Mouse (Mus musculus): ENCODE data around the gene Nkain1. TPM values are rescaled to one million over a fixed set of nuclear protein-coding genes. Genes with fewer than 3 reads are reported as not detected.

Nkain1 gene
- polyA plus RNA-seq, 1 experiment = not detected

DNA sequence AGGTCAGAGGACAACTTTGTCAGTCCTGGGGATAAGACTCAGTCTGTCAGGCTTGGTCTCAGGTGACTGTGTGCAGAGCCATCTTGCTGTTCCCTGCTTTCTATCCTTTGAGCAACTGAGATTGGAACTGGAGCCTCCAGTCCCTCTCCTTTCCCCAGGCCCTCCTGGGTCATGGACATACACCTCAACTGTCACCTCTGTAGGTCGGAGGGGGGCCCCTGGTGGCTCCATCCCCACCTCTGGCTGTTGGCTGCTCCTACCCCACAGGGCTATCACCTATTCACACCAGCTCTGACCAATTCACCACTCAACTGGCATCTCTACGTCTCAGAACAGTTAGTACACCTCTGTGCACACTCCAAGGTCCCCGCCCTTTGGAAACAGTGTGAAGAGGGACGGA is 33.1 kb downstream of the Nkain1 start:
- peaks cover 2% of the 10 kb centered on the region for H3K9me3 ChIP-seq (ENCODE audit: control insufficient read depth, low read length)
- H3K27me3 ChIP-seq (ENCODE audit: control insufficient read depth) = no peaks in the 10 kb centered on the region
- no peaks in the 10 kb centered on the region for H3K4me1 ChIP-seq (ENCODE audit: control insufficient read depth)
- no peak overlapping the region for H3K4me3 ChIP-seq (replicated peaks)
- no peak for TF ChIP-seq GATA1 (IDR thresholded peaks at IDR 0.05; ENCODE audit: low read length)
- TF ChIP-seq TAL1 (IDR thresholded peaks at IDR 0.05; ENCODE audit: low read length) = no peak
- no peaks in the 10 kb centered on the region for H3K36me3 ChIP-seq (ENCODE audit: control insufficient read depth)

DNA sequence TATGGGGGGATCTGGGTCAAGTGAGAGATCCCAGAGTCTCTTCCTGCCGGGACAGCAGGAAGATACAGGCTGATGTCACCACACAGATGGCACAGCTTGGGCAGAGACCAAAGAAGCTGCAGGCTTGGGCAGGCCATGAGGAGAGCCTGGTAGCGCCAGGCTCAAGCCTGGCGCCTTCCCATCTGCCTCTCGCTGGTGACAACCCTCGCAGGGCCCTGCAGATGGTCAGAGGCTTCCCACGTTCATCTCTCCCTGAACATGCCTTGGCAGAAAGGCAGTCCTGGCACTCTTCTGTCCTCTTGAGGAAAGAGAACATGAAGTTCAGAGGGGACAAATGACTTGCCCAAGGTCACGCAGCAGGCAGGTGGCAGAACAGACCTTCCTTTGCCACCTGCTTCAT is 34.3 kb downstream of the Nkain1 start:
- TF ChIP-seq GATA1 (IDR thresholded peaks at IDR 0.05; ENCODE audit: low read length) (no peak), TAL1 (IDR thresholded peaks at IDR 0.05; ENCODE audit: low read length) (no peak)
- H3K4me1 ChIP-seq (ENCODE audit: control insufficient read depth) = no peaks in the 10 kb centered on the region
- no peaks in the 10 kb centered on the region for H3K36me3 ChIP-seq (ENCODE audit: control insufficient read depth)
- peaks cover 7% of the 10 kb centered on the region for H3K9me3 ChIP-seq (ENCODE audit: control insufficient read depth, low read length)
- no peaks in the 10 kb centered on the region for H3K27me3 ChIP-seq (ENCODE audit: control insufficient read depth)
- H3K4me3 ChIP-seq (replicated peaks) = no peak overlapping the region

DNA sequence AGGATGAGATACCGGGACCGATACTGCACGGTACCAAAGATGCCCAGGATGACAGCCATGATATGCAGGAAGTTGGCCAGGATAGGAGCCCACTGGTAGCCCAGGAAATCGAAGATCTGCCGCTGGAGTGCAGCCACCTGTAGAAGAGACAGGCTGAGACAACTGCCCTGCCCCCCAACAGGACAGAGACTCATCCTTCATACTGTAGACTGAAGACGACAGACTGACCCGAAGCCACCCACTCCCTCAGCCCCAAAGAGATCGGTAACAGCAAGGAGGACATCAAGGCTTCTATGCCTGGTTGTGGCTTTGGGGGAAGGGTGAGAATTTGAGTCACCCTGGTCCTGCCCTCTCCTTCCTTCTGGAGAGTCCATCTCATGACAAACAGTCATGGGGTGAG is 34.9 kb downstream of the Nkain1 start:
- H3K9me3 ChIP-seq (ENCODE audit: control insufficient read depth, low read length) = peaks cover 7% of the 10 kb centered on the region
- no peak overlapping the region for H3K4me3 ChIP-seq (replicated peaks)
- no peaks in the 10 kb centered on the region for H3K4me1 ChIP-seq (ENCODE audit: control insufficient read depth)
- H3K36me3 ChIP-seq (ENCODE audit: control insufficient read depth) = no peaks in the 10 kb centered on the region
- no peak for TF ChIP-seq TAL1 (IDR thresholded peaks at IDR 0.05; ENCODE audit: low read length)
- TF ChIP-seq GATA1 (IDR thresholded peaks at IDR 0.05; ENCODE audit: low read length) = no peak
- H3K27me3 ChIP-seq (ENCODE audit: control insufficient read depth) = no peaks in the 10 kb centered on the region

DNA sequence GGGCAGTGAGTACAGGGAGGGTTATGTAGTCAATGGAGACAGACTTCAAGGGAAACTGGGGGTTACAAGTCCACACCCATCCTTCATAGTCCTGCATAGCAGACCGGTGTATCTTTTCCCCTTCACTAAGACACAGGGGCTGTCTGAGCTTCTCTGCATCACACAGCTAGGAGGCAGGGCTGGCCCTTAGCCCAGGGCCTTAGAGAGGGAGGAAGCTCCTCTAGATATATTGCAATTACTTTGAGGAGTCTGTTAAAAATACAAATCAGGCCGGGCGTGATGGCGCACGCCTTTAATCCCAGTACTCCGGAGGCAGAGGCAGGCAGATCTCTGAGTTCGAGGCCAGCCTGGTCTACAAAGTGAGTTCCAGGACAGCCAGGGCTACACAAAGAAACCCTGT is 36.6 kb downstream of the Nkain1 start:
- Histone ChIP-seq H3K4me1 (ENCODE audit: control insufficient read depth) (no peaks in the 10 kb centered on the region), H3K27me3 (ENCODE audit: control insufficient read depth) (no peaks in the 10 kb centered on the region; the same call in 1 of the 2 replicates), H3K4me3 (replicated peaks) (no peak overlapping the region), H3K36me3 (ENCODE audit: control insufficient read depth) (no peaks in the 10 kb centered on the region), H3K9me3 (ENCODE audit: control insufficient read depth, low read length) (peaks cover 7% of the 10 kb centered on the region)
- no peak for TF ChIP-seq GATA1 (IDR thresholded peaks at IDR 0.05; ENCODE audit: low read length)
- TF ChIP-seq TAL1 (IDR thresholded peaks at IDR 0.05; ENCODE audit: low read length) = no peak

DNA sequence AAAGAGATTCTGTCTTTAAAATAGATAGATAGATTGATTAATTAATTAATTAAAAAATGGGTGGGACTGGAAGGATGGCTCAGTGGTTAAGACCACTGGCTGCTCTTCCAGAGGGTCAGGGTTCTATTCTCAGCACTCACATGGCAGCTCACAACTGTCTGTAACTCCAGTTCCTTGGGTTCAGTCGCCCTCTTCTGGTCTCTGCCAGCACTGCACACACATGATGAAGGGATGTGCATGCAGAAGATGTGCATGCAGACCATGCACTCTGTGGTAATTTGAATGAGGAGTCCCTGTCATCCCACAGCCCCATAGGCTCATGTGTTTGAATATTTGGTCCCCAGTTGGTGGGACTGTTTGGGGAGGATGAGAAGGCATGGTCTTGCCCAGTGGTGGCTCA is 38.2 kb downstream of the Nkain1 start:
- no peaks in the 10 kb centered on the region; the same call in 1 of the 2 replicates for H3K27me3 ChIP-seq (ENCODE audit: control insufficient read depth)
- H3K9me3 ChIP-seq (ENCODE audit: control insufficient read depth, low read length) = peaks cover 7% of the 10 kb centered on the region
- no peaks in the 10 kb centered on the region for H3K36me3 ChIP-seq (ENCODE audit: control insufficient read depth)
- H3K4me3 ChIP-seq (replicated peaks) = no peak overlapping the region
- TF ChIP-seq GATA1 (IDR thresholded peaks at IDR 0.05; ENCODE audit: low read length) (no peak), TAL1 (IDR thresholded peaks at IDR 0.05; ENCODE audit: low read length) (no peak)
- peaks cover 11% of the 10 kb centered on the region for H3K4me1 ChIP-seq (ENCODE audit: control insufficient read depth)

DNA sequence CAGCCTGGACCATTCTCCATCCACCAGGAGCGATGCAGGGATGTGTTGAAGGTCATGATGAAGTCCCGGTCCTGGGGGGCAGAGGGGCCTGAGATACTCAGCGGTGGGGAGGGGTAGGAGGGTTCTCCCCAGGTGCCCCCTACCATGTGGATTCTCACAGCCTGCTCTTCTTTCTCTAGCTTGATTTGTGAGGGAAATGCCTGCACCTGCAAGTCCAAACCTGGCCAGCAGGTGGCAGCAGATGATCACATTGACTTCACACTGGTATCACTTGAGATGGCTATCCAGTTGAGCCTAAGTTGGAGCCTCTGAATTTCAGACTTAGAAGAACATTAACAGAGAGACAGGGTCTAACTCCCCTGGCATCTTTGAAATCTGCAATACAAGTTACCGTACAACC is 40.0 kb downstream of the Nkain1 start:
- Histone ChIP-seq H3K9me3 (ENCODE audit: control insufficient read depth, low read length) (peaks cover 7% of the 10 kb centered on the region), H3K27me3 (ENCODE audit: control insufficient read depth) (peaks cover 5% of the 10 kb centered on the region), H3K4me3 (replicated peaks) (no peak overlapping the region), H3K4me1 (ENCODE audit: control insufficient read depth) (peaks cover 12% of the 10 kb centered on the region), H3K36me3 (ENCODE audit: control insufficient read depth) (no peaks in the 10 kb centered on the region)
- no peak for TF ChIP-seq TAL1 (IDR thresholded peaks at IDR 0.05; ENCODE audit: low read length)
- no peak for TF ChIP-seq GATA1 (IDR thresholded peaks at IDR 0.05; ENCODE audit: low read length)

DNA sequence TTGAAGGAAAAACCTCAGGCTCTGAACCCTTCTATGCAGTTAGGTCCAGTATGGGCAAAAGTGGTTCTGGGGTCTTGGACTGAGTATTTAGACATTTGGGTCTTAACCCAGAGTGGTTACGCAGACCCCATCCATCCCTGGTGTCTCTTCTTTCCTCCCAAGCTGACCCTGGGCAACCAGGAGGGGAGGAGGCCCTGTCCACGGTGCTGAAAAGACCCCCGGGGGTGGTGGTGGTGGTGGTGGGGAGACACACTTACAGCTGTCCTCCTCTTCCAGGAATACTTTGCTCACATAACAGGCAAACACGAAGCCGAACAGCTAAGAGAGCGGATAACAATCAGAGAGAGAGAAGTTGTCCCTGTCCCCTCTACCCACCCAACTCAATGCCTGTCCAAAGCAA is 41.6 kb downstream of the Nkain1 start:
- no peak for TF ChIP-seq TAL1 (IDR thresholded peaks at IDR 0.05; ENCODE audit: low read length)
- Histone ChIP-seq H3K4me1 (ENCODE audit: control insufficient read depth) (peaks cover 12% of the 10 kb centered on the region), H3K4me3 (replicated peaks) (no peak overlapping the region), H3K9me3 (ENCODE audit: control insufficient read depth, low read length) (peaks cover 7% of the 10 kb centered on the region), H3K36me3 (ENCODE audit: control insufficient read depth) (no peaks in the 10 kb centered on the region), H3K27me3 (ENCODE audit: control insufficient read depth) (peaks cover 6% of the 10 kb centered on the region)

DNA sequence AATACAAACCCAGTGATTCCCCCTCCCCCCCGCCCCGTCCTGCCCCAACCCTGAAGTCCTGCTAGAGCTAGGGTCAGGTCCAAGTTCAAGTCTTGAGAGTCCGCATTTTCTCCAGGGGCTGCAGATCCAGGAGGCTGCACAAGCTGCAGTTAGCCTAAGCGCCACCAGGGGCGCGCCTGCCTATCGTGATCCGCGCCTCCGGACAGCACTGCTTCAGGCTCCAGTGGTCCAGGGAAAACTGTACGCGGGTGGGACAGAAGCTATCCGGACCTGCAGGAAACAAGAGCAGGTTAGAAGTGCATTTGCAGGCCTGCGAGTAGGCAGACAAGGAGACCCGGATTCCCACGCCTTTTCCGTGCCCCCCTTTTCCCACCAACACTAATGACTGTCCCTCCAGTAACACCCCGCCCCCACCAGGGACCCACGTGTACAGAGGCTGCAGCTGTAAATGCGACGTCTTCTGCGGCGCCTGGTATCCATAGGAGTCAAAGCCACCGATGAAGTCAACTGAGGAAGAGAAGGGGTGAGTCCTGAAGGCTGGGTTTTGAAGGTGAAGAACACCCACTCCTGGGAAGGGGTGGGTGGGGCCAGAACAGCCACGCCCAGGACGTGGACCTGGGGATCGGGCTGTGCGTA is 42.2 kb downstream of the Nkain1 start:
- Histone ChIP-seq H3K36me3 (ENCODE audit: control insufficient read depth) (no peaks in the 10 kb centered on the region), H3K4me1 (ENCODE audit: control insufficient read depth) (peaks cover 12% of the 10 kb centered on the region), H3K9me3 (ENCODE audit: control insufficient read depth, low read length) (peaks cover 7% of the 10 kb centered on the region), H3K27me3 (ENCODE audit: control insufficient read depth) (peaks cover 12% of the 10 kb centered on the region), H3K4me3 (replicated peaks) (peak overlapping the region; percentile 24)
- TF ChIP-seq GATA1 (IDR thresholded peaks at IDR 0.05; ENCODE audit: low read length) (no peak), TAL1 (IDR thresholded peaks at IDR 0.05; ENCODE audit: low read length) (no peak)

DNA sequence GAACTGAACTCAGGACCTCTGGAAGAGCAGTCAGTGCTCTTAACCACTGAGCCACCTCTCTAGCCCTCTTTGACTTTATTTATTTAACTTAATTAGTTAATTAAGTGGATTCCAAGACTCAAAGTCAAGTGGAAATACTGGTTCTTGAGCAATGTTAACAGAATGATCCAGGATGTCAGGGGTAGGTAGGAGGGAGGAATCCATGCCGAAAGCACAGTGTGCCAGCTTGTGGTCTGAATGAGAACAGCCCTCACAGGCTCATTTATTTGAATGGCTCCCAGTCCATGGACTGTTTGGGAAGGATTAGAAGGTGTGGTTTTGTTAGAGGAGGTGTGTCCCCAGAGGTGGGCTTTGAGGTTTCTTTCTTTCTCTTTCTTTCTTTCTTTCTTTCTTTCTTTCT is 46.2 kb downstream of the Nkain1 start:
- Histone ChIP-seq H3K36me3 (ENCODE audit: control insufficient read depth) (no peaks in the 10 kb centered on the region), H3K4me3 (replicated peaks) (no peak overlapping the region), H3K9me3 (ENCODE audit: control insufficient read depth, low read length) (no peaks in the 10 kb centered on the region; the same call in 1 of the 2 replicates), H3K4me1 (ENCODE audit: control insufficient read depth) (peaks cover 12% of the 10 kb centered on the region), H3K27me3 (ENCODE audit: control insufficient read depth) (peaks cover 32% of the 10 kb centered on the region)
- TF ChIP-seq TAL1 (IDR thresholded peaks at IDR 0.05; ENCODE audit: low read length) (no peak), GATA1 (IDR thresholded peaks at IDR 0.05; ENCODE audit: low read length) (no peak)

DNA sequence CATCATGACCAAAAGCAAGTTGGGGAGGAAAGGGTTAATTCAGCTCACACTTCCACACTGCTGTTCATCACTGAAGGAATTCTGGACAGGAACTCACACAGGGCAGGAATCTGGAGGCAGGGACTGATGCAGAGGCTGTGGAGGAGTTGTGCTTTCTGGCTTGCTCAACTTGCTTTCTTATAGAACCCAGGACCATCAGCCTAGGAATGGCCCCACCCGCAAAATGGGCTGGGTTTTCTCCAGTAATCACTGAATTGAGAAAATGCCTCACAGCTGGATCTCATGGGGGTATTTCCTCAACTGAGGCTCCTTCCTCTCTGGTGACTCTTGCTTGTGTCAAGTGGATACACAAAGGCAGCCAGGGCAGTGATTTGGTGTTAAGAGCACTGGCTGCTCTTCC is 48.9 kb downstream of the Nkain1 start:
- TF ChIP-seq TAL1 (IDR thresholded peaks at IDR 0.05; ENCODE audit: low read length) = no peak
- no peak for TF ChIP-seq GATA1 (IDR thresholded peaks at IDR 0.05; ENCODE audit: low read length)
- no peaks in the 10 kb centered on the region; the same call in 1 of the 2 replicates for H3K9me3 ChIP-seq (ENCODE audit: control insufficient read depth, low read length)
- peaks cover 42% of the 10 kb centered on the region for H3K27me3 ChIP-seq (ENCODE audit: control insufficient read depth)
- H3K4me1 ChIP-seq (ENCODE audit: control insufficient read depth) = peaks cover 11% of the 10 kb centered on the region
- no peak overlapping the region for H3K4me3 ChIP-seq (replicated peaks)
- H3K36me3 ChIP-seq (ENCODE audit: control insufficient read depth) = no peaks in the 10 kb centered on the region

Data from erythroblast, embryonic 14.5 days (primary cell).